Mouse (Mus musculus): ENCODE data around the gene Pde4dip. TPM values are rescaled to one million over a fixed set of nuclear protein-coding genes. Genes with fewer than 3 reads are reported as not detected.
A peak's percentile ranks its signal among the peaks of the same experiment; 100 is the strongest.

Pde4dip gene
- total RNA-seq, 2 experiments from 2014 or later, result 3,024 to 3,244 TPM

DNA sequence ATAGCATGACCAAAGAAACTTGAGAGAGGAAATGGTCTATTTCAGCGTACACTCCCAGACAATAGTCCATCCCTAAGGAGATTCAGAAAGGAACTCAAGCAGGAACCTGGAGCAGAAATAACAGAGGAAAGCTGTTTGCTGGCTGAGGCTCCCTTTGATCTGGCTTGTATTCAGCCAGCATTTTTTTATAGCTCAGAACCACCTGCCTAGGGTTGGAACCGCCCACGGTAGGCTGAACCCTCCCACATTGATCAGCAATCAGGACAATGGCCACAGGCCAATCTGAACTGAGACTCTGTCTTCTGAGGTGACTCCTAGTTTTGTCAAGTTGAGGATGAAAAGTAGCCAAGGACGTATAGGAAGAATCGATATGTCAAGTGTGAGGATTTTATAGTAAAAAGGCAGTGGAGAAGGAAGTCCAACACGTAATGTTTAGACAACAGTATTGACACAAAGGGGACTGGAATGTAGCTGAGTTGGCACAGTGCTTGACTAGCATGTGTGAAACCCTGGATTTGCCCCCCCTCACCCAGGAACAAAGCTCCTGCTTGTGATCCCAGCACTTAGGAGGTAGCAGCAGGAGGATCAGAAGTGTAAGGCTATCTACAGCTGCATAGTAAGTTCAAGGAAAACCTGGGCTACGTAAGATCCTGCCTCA, 44.2 kb downstream of the Pde4dip start:
- DNase-seq, result no peak

DNA sequence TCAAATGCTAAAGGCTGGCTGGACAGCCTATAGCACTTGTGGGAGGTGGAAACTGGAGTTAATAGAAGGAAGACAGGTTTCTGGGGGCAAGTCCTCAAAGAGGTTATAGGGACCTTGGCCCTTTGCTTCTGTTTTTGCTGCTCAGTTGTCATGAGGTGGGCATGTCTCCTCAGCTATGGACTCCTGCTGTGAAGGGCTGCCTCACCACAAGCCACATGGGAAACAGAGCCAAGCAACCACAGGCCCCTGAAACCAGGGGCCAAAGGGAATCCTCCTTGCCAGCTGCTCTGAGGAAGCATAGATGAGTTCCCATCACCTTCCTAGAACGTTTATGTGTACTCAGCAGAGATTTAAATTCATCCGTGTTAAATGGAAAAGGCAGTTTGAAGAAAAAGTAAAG, 45.9 kb downstream of the Pde4dip start:
- DNase-seq, result no peak

DNA sequence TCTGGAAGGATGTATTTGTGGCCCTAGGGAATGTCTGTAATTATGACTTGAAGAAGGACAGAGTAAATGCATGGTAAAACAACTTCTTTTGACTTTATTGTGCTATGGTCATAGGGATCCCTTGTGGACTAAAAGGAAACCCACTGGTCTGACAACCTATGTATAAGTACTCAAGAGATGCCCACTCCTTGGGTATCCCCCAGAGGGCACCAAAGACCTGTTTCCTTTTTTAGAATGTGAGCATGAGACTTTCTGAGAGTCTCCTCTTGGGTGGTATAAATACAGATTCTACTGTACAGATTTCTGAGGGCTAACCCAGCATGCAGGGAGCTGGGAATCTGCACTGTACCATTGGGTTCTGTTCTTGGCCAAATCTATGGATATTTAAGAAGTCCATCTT, 48.1 kb downstream of the Pde4dip start:
- no peak for DNase-seq

DNA sequence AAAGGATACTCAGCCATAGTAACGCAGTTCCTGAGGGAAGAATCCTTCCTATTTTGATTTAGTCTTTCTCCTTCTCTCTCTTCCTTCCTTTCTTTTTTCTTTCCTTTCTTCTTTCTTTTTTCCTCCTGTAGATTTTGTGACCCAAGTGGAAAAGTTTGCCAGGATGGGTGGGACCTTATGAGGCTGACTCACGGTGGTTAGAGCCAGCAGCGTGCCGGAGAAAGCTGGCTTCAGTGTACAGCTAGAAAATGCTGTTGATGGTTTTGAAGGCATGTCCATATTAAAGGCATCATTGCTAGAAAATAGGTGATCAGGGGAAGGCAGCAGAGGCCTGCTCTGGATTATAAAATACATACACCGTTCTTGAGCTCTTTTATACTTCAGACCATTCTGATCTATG, 52.6 kb downstream of the Pde4dip start:
- DNase-seq, result no peak

DNA sequence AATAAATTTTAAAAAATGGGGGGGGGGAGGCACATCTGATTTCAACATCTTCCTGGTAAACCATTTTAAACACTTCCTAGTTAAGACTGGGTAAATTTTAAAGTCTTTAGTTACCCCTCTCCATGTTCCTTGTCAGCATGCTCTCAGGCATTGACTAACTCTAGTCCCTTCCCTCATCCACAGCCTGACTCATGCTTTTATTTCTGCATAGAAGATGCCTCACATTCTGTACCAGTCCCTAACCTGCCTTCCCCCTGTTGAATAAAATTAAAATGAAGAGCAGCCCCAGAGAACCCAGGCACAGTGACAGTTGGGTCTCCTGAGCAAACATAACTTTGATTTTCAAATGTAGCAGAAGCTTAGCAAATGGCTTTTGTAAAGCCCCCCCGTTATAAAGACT, 53.9 kb downstream of the Pde4dip start:
- no peak for DNase-seq

DNA sequence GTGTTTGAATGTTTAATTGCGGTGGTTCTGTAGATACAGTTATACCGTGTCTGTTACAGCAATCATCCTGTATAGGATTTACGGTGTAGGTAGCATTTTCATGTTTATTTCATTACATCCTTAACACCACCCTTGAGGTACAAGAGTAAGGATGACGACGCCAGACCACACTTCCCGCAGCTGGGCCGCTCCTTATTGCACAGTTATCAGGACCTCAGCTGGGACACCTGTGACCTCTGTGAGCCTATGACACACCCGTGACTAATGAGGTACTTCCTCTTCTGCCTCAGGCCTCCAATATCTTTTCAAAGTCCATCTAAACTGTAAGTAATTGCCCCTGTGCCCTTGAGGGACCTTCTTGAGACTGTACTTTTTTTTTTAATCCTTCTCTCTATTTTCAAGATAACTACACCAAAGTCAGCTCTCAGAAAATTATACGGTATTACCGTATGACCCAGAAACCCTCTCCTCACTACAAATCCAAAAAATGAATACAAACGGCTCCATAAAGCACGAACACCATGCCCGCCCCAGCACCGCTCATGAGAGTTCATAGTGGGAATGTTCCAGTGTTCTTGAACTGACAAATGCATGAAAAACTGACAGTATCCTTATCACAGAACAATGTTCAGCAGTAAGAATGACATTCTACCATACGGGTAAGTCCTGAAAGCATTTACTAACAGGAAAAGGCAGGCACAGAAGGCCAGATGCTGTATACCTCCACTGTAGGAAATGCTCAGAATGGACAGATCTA, 56.8 kb downstream of the Pde4dip start:
- no peak for DNase-seq

DNA sequence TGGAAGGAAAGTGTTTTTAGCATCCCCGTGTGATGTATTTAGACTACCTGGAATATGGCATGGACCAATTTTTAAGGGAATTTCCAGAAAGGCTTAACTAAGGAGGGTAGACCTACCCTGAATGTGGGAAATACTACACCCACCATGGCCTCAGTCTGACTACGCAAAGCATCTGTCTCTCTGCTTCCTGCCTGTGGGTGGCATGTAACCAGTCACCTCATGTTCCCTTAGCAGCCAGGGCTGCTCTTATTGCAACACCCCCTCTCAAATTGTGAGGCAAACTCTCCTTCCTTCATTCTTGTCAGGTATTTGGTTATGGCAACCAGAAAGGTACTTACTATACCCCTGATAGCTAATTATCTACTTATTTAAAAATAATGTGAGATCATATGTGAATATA, 57.9 kb downstream of the Pde4dip start:
- no peak for DNase-seq

DNA sequence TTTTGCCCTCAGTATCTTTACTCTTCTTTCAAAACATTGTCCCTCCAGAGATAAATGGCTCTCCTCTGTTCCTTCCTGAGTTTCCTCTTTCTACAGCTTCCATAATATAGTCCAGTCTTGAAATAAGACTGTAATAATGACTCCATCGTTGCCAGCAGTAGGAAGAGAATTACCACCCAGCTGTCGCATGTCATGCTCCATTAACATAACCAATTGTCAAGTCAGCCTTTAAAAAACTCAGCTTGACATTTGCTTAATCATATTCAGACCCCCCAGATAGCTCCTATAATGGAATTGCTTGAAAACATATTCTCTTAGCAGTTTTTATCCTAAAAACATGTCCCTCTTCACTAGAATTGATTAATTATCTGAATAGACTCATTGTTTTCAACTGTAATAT, 58.4 kb downstream of the Pde4dip start:
- no peak for DNase-seq

DNA sequence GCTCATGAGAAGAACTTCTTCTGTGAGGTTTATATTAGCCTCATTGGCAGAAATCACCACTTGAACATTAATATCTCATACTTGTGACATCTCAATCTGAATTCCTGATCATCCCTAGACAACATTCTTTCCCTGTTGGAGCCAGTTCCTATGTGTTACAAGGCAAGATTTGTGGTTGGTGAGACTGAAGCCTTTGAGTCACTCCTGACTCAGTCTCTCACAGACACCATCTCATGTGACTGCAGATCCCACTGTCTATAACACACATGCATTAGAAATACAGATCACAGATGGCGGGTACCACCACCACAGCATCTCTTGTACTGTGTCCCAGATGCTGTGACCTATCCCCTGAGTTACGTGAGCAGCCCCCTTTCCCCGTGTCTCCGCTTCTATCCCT, 60.2 kb downstream of the Pde4dip start:
- DNase-seq, result no peak

DNA sequence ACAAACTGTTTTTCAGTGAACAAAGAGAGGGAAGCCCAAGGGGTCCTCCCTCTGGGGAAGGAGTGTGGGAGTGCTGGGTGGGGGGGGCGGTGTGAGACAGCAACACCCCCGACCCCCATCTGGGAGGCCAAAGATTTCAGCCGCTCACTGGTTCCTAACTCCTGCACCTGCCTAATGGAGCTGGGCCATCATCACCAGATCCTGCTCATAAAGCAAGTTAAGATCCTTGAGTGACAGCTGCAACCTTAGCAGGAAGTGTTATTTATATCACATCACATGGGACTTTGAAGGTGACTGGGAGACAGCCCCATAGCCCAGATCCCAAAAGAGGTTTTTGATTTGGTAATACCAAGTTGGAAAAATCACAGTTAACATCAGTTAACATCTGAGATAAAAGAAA, 63.3 kb downstream of the Pde4dip start:
- peak; percentile 57 for DNase-seq

DNA sequence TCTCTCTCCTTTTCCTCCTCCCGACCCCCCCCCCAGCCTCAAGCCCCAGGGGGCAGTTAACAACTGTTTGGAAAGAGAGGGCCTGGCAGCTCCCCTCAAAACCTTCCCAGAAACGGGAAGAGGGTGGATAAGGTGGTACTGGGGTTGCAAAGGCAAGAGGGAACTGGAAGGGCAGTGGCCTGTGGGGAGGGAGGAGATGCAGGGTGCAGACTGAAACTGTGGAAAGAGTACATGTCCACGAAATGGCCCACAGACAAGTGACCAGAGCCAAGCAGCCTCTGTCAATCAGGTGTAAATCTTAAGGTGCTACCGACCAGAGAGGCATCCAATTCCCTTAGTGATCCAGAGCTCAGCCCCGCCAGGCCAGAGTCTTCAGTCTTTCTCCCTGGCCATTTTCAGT, 63.8 kb downstream of the Pde4dip start:
- peak; percentile 67 for DNase-seq

DNA sequence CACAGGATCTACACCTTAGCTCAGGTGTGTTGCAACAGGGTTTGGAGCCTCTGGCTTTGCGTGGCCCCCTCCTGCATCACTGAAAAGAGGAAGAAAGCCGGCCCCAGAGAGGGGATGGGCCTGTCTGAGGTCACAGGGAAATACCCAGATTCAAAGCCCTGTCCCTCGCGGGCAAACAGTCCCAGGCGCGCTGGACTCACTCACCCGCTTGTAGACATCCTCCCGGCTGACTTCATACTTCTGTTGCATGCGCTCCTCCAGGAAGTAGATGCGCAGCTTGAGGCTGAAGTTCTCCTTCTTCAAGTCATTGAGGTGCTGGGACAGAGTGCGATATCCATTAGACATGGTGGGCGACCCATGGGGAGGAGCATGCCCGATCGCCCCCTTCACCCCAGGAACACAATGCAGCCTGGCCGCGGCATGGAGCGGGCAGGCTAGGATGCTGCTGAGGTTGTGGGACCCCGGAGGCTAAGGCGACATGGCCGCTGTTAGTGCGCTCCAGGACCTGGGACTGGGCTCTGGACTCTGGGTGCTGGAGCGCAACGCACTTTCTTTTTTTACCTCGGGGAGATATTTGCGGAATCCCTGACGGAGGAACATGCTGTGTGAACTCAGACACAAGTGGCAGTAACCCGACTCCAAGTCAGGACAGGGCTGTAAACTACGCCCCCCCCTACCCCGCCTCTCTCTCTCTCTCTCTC, 64.3 kb downstream of the Pde4dip start:
- DNase-seq, result peak; percentile 78

DNA sequence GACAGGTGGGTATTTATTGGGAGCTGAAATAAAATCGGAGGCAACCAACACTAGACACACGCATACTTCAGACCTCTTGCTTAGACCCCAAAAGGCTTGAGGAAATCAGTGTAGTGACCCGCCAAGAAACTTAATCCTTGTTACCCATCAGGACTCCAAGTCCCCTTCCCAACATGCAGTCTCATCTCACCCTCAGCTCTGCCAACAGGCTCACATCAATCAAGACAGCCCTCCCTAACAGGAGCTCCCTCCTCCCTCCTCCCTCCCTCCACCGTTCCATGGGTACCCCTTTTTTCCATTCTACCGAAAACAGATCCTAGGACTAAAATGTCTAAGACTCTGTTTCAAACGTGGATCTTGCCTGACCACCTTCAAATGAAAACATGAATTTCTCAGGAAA, 65.1 kb downstream of the Pde4dip start:
- peak; percentile 74 for DNase-seq

DNA sequence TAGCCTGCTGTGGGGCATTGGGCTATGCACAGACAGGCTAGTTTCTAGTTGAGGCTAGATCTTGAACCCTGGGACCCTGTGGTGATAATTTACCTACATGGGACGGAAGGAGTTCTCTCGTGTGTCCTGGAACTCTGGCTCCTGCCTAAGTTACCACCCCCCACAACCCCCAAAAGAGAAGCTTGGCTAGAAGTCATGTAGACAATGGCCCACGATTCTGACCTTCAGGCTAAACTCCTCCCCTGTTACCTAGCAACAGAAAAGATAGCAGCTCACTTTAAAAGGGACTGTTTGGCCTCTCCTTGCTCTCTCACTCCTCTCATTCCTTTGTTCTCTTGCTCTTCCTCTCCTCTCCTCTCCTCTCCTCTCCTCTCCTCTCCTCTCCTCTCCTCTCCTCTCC, 69.5 kb downstream of the Pde4dip start:
- DNase-seq, result no peak

DNA sequence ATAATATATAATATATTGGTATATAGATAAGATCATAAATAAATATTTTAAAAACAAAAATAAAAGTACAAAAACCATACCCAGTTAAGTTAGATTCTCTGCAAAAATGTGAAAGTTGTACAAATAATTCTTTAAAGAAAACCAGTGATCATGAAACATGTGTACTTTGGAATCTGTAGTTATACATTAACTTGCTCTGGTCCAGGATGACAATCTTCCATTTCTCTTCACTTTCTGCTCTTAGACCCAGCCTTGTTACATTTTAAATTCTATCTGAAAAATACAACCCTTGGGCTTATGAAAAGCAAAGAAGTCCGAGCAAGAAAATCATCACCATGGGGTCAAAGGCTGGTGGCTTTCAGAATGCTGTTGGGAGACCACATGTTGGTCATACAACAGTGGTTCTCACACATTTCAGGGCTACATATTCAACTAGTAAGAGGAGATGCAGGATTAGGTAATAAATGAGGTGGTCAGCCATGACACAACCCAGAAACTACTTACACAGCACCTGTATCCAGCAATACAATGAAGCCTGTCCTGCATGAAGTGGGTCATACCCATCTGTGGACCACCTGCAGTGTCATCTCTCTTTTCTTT, 70.0 kb downstream of the Pde4dip start:
- DNase-seq, result no peak

DNA sequence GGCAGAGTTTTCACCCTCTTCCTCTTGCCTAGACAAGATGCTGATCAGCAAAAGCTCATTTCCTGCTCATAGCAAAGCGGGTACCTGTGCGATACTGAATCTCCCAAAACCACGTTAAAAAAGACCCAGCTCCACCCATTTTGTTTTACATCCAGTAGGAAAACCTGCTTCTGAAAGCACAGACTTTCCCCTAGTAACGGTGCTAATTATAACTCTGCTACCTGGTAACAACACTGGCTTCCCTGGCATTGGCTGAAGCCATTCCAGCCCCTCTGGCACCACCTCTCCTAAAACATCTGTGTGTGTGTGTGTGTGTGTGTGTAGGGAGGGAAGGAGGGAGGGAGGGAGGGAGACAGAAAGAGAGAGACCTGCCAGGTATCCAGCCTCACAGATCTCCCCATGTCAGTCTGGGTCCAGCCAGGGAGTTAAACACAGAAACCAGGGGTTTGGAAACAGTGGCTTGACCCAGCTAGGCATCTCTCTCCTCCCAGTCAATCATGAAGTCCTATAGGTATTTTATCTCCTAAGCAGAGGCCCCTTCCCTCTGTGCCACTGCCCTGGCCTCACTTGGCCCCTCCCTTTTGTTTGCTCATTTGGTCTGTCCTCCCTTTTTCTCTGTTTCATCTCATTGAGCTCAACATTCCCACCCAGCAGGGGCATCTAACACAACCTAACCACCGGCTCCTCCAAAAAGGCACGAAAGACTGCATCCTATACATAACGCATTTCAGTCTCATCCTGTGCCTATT, 76.7 kb downstream of the Pde4dip start:
- DNase-seq, result peak; percentile 60

DNA sequence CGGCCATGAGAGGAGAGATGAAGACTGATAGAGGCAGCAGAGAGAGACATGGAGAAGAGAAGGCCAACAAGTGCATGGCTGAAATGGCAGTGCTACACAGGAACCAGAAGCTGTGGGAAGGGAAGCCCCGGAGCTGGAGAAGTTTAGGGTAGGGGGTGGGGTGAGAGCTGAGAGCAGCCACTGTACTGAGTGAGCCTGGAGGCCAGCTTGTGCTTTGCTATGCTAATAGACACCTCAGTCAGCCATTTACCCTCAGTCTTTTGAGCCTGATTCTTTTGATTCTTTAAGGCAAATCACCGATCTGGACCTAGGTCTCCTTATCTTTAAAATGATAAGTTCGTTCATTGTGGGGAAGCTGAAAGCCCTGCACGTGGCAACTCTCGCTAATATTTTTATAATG, 77.3 kb downstream of the Pde4dip start:
- DNase-seq, result no peak

DNA sequence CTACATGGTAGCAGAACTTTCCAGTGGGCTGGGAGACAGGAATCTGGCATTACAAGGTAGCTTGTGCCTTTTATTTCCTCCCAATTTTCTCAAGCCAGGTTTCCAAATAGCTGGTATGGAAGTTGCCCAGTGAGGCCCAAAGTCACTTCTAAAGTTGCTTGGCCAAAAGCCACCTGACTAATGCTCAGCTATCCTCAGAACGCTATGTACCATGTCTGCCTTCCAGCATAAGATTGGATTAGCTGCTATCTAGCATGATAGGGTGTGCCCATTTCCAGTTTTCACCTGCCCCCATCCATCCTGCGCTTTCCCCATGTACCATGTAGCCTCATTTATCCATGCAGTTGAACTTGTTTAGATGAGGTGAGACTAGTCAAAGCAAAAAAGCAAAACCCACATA, 78.2 kb downstream of the Pde4dip start:
- peak; percentile 69 for DNase-seq

DNA sequence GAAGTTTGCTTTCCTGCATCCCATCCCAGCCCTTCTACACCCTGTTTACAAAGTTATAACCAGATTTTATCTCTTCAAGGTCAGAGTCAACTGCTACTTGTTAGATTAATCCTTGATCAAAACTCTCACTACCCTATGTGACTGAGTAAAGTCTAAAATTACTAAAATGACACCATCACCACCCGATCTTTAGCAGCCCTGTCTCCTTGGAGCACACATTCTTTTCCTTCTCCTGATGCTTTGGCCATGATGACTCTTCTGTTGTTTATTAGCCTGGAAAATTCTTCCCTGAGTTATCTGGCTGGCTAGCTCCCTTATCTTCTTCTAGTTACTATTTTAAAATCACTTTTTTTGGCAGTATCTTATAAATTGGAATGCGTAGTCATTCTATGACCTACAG, 82.9 kb downstream of the Pde4dip start:
- DNase-seq, result no peak

DNA sequence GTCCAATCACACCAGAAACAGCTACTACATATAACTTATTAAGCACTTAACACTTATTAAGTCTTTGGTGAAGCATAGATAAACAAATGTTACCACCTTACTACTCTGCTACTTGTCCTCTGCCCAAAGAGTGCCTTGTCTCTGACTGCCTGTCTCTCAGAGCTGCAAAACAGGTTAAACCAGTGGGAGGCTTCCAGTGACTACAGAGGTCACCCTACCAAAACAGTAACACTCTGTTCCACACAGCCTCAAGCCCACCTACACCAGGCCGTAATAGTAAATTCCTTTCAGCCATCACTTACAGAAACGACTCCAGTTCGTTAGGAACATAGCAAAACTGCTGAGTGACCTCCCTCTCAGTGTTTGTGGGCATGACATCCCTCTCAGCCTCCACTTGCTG, 84.8 kb downstream of the Pde4dip start:
- no peak for DNase-seq

DNA sequence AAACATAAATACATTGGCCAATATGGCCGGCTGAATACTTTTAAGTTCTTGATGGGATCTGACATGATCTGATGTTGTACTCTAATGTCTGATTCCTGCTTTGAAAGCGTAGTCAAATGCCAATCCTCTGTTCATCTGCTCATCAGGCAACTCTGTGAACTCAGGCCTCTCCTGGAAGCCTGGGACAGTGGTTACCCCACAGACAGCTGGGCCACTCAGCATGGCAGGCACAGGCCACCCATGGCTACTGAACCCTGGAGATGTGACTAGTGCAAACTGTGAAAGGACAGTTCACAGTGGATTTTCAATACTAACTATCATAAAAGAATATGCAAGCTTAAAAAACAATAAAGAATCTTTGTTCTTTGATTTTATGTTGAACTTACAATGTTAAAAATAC, 85.6 kb downstream of the Pde4dip start:
- no peak for DNase-seq

DNA sequence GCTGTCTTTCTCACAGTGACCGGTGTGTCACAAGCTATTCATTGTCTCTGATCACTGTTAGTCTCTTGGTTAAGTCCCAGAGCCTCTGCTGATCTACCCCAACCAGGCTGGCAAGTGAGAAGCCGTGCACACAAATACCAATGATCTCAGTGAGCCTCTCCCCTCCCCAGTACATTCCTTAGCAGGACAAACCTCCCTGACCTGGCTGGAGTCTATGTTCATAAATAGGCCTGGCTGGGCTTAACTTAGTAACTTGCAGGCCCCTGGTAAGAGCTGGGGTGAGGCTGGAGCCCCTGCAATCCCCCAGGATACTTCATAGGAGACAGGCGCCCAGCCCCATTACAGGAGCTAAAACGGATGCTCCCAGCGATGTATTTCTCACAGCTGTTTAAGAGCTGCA, 86.2 kb downstream of the Pde4dip start:
- peak; percentile 73 for DNase-seq

All from gastrocnemius, postnatal 25 days (tissue).